Mouse (Mus musculus): ENCODE results near the gene Nus1. TPM values are rescaled to one million over a fixed set of nuclear protein-coding genes. Genes with fewer than 3 reads are reported as not detected.

The Nus1 gene
- total RNA-seq, 2 experiments from 2014 or later: 4.7 to 10.1 TPM

DNA sequence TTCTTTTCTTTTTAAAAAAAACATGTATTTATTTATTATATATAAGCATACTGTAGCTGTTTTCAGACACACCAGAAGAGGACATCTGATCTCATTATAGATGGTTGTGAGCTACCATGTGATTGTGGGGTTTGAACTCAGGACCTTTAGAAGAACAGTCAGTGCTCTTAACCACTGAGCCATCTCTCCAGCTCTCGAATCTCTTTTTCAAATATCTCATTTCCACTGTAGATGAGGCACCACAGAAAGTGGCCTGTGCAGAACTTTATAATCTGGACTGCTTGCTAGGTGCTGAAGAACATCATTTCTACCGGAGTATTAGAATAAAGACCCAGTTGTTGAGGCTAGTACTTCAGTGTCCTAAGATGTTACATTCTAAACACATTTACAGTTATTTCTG, 2.3 kb upstream of the Nus1 start:
- no peak for ATAC-seq (replicated peaks; ENCODE audit: low FRiP score, poor library complexity, severe bottlenecking)

DNA sequence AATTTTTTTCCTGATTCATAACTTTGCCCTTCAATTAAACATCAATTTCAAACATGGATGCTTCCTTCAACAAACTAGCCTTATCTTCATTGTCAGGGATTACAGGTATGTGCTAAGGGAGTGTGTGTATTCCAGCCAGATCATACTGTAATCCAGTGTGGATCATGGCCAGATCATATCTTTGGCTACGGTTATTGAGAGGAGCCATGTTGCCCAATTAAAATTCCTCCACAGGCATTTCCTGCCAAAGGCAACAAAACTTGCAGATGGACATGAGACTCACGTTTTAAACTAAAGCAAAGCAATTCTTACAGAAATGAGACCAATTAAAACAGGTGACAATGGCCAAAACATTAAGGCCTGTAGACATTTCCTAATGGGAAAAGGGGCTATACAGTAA, 889 bp upstream of the Nus1 start:
- no peak for ATAC-seq (replicated peaks; ENCODE audit: low FRiP score, poor library complexity, severe bottlenecking)

DNA sequence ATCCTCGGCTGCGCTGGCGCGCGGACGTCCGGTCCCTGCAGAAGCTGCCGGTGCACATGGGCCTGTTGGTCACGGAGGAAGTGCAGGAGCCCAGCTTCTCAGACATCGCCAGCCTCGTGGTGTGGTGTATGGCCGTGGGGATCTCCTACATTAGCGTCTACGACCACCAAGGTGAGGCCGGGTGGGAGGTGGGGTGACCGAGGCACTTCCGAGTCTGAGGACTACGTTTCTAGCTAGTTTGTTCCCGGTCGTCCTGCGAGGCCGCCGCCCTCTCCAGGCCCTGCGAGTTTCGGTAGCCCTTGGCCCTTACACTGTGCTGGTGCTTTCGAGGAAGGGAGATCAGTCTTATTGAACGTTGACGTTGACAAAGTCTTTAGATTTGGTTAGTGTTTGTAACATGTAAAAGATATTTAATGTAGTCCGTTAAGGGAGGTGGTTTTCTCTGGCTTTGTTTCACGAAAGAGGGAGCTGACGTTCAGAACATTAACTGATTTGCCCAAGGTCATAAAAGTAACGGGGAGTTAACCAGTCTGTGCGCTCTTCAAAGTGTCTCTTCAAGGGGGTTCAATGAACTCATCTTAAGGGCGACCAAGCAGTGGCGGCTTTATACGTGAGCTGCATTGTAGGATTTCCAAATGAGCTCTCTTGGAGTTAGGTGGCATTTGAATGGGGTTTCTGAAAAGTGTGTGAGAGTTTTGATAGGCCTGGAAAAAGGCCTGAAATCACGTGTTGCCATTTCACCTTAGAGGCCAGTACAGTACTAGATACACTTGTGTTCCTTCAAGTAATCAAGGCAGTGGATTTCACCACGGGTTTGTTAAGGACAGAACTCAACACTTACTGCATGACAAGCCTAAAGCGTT, 882 bp downstream of the Nus1 start:
- 0 out of 2 replicates have a peak, but pooled peaks have one; percentile 28 for ATAC-seq (replicated peaks; ENCODE audit: low FRiP score, poor library complexity, severe bottlenecking)

DNA sequence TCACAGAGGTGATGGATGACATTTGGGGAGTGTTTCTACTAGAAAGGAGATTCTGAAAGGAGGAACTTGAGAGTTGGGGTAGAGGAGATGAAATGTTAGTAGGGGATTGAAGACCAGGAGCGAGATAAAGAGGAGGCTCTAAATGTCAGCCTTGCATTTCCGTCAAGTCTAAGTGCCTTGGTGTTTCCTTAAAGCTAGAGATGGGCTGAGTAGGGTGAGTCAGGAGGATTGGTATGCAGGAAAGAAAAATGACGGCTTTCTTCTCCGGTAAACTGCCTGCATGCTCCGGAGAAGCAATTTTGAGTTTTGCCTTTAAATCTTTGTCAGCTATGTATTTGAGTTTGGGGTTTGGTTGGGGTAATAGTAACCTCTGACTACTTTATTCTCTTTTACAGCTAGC, 1.6 kb downstream of the Nus1 start:
- no peak for ATAC-seq (replicated peaks; ENCODE audit: low FRiP score, poor library complexity, severe bottlenecking)

DNA sequence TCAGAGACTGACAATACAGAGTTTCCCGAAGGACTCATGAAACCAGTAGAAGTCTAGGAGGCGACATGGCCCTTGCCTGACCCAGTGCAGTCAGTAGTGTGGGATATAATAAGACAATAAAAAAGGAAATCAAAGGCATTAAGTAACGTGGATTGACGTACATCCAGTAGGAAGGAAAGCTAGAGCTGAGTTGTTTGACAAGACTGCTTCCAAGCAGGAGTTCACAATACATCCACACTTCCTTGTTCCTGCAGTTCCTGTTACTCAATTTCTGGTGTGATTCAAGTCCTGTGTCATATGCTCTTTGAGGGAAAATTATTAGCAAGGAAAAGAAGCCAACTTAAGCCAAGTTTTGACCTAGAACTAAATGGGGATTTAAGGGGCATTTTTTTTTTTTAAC, 2.1 kb downstream of the Nus1 start:
- ATAC-seq (replicated peaks; ENCODE audit: low FRiP score, poor library complexity, severe bottlenecking): no peak

DNA sequence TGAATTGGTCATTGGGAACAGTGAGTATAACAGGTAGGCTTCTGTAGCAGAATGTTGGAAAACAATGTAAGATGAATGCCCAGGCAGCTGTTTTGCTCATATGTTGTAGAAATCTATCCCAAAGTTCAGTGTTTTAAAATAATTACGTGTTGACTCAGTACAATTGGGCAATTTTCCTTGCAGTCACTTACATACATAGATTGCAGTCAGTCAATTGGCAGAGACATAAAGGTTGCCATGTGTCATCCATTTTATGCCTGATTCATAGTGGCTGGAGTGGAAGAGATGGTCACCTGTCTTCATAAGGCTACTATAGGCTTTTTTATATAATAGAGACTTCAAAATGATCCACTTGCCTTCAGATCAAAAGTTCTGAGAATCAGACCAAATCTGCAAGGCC, 3.2 kb downstream of the Nus1 start:
- no peak for ATAC-seq (replicated peaks; ENCODE audit: low FRiP score, poor library complexity, severe bottlenecking)

DNA sequence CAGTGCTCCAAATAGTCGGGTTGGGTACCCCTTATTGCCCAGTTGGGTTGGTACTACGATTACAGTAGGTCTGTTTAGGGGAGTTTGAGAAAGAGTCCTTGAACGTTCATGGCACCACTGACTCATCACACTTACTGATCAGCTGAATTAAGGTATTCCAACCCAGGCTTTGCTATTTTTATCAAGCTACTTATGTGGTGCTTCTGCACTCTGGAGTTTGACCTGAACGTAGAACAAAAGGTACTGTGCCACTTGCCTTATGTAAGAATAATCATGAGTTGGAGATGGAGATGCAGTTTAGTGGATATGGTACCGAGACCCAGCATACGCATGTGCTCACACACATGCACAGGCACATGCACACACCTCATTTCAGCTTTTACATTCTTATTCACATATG, 4.4 kb downstream of the Nus1 start:
- no peak for ATAC-seq (replicated peaks; ENCODE audit: low FRiP score, poor library complexity, severe bottlenecking)

DNA sequence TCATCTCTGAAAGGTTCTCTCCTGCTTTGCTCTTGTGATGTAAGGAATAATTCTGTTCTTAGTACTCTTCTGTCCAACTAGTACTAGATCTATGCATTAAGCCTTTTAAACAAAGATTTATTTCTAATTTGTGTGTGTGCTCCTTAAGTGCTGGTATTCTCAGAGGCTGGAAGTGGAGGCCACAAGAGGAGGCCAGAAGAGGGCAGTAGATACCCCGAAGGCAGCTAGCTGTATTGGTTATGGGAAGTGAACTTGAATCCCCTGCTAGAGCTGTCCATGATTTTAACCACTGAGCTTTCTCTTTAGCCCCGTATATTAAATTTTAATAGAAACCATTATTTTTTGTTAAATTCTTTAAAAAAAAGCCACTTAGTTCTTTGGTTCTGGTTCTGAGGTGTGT, 5.8 kb downstream of the Nus1 start:
- ATAC-seq (replicated peaks; ENCODE audit: low FRiP score, poor library complexity, severe bottlenecking): no peak

DNA sequence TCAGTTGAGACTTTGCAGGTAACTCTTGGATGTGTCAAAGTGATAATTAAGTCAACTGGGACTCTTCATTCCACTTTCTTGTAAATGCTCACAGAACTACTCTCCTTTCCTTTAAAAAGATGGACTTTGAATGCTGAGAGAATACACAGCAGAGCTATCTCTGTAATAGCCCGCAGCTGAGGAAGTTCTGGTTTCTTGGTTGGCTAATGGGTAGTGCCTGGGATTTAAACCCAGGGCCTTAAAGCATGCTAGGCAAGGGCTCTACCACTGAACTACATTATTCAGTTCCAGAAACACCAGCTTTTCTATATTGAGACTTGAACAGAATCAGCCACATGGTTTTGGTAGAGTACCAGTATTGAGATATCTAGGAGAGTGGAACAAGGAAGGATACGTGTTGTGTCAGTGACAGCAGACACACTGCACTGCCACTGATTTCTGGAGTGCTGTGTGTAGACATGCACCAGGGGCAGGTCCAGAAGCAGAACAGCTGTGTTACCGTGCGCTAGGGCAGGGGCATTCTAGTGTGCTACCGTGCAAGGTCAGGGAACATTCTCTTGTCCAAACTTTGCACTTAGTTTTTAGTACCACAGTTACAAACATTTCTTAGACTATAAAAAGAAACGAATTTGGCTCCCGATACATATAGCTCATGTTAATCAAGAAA, 9.1 kb downstream of the Nus1 start:
- ATAC-seq (replicated peaks; ENCODE audit: low FRiP score, poor library complexity, severe bottlenecking): no peak

DNA sequence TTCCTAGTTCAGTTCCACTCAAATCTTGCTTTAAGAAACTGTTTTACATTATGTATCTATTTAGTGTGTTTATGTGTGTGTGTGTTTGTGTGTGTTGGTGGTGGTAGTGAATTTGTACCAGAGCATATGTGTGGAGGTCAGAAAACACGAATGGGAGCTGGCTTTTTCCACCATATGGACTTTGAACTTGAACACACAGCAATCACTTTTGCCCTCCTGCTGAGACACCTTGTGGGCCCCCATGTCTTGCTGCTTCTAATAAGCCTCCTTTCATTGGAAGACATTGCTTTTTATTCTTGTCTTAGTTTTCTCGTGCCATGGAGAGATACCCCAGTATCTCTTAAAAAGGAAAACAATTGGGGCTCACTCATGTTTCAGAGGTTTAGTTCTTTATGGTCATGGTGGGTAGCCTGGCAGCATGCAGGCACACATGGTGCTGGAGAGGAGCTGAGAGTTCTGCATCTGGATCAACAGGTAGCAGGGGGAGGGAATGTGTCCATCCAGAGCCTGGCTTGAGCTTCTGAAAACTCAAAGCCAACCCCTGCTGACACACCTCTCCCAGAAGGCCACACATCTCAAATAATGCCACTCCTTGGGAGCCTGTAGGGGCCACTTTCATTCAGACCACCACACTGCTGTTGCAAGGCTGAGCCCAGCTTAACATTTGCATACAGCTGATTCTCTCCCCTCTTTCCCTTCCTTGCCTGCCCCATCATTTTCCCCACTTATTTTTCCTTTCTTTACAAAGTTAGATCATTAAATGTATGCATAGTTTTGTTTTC, 10.5 kb downstream of the Nus1 start:
- ATAC-seq (replicated peaks; ENCODE audit: low FRiP score, poor library complexity, severe bottlenecking): no peak

DNA sequence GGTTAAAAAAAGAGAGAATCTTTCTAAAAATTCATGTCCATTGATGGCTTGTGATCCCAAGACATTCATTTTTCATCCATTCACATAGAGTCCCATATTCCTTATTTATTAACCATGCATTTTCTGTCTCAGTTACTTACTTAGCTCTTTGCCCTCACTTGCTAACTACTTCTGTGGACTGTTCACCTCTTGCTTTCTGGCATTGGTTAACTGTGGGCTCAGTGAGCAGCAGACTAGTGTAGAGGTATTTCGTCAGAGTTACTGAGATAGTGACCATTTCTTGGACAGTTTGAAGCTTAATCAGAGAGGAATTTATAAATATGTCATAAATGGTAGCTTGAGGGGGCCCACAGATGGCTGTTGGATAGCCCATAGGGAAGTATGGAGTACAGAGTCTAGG, 13.6 kb downstream of the Nus1 start:
- ATAC-seq (replicated peaks; ENCODE audit: low FRiP score, poor library complexity, severe bottlenecking): no peak

DNA sequence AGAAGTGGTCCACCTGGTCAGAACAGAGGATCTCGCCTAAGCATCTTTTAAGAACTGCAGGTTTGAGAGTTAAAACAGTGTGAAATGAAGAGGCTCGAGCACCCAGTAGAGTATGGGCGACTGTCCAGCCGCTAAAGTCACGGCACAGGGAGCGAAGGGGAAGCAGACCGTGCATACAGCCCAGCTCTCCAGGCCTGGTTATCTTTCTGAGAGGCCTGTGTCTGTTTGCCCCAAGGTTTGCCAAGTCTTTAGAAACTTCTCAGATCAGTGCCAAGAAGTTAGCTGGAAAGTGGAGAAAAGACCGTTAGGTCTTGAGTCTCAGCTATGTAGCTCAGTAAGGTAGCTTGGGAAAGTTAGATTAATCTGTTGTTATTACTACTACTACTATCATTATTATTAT, 17.5 kb downstream of the Nus1 start:
- no peak for ATAC-seq (replicated peaks; ENCODE audit: low FRiP score, poor library complexity, severe bottlenecking)

DNA sequence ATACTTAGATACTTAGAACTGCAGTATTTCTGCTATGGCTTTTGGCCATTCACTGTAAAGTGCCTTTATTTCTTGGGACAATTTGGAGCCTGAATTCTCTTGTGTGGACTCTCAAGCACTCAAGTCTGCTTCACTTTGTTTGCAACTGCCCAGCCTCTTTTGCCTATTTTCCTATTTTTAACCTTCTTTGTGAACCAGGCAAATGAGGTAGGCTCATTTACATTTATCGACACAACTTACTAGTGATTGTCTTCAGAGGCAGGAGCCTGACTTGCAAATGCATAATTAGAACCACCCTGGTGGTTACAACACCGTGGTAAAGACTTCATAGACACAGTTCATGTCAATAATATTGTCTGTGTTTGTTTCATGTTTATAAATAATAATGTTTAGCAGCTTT, 43.3 kb downstream of the Nus1 start:
- ATAC-seq (replicated peaks; ENCODE audit: low FRiP score, poor library complexity, severe bottlenecking): no peak

DNA sequence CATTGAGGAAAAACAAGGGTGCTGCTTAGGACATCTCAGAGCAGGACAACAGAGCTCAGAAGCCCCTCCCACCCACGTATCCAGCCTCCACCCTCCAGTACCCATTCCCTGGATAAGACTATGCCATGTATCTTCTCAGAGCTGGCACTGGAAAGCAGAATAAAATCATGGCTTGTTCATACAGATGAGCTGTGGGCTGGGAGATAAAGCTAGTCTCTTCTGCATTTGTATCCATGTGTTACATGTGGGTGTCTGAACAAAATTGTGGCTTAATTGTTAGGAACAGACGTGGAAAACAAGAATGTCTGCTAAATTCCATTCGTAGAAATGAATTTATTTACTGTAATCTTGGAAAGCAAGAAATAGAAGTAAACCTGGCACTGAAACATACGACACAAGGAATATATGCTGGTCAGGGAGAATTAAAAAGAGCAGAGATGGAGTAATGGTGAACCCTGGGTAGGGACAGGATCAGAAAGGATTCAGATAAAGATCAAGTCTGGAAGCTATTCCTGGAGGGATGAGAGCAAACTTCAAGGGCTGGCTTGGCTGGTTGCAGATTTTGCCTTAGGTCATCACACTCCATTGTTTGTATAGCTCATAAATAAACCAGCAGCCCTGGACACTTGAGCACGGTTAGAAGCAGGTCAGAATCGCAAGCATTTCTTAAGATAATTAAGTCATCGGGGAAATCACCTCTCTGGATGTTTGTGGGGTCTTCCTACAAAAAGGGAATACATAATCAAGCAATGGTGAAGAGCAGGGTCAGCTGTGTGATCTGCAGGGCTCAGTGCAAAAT, 46.8 kb downstream of the Nus1 start:
- no peak for ATAC-seq (replicated peaks; ENCODE audit: low FRiP score, poor library complexity, severe bottlenecking)

DNA sequence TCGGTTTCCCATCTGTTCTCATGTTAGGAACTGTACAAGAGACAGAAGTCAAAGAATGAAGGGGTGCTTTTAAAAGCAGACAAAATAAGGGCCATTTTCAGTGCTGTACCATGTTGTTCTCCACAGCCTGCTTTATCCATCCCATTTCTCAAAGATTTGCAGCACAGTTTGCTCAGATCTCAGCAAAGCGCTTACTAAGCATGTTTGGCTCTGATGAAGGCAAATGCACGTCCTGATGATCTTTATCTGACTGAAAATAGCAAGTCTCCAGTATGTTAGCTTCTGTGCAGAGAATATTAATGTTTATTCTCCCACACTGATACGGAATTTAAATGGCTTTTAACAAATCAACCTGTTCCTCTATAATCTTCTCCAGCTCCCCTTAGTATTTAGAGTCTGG, 54.2 kb downstream of the Nus1 start:
- ATAC-seq (replicated peaks; ENCODE audit: low FRiP score, poor library complexity, severe bottlenecking): no peak

Other genes with a start within 250 kb of the Nus1 start
- not detected in 2 replicates for gene Ros1, start 222.3 kb upstream of the Nus1 start, total RNA-seq (2015; ENCODE audit: low replicate concordance)
- not detected in 2 replicates for gene Ros1, start 222.3 kb upstream of the Nus1 start, total RNA-seq (2017; ENCODE audit: low replicate concordance)
- gene Dcbld1, start 183.9 kb upstream of the Nus1 start, total RNA-seq (2015; ENCODE audit: low replicate concordance): not detected in 2 replicates
- gene Dcbld1, start 183.9 kb upstream of the Nus1 start, total RNA-seq (2017; ENCODE audit: low replicate concordance): not detected in 2 replicates
- gene Gm26741, start 58.8 kb upstream of the Nus1 start, total RNA-seq (2015; ENCODE audit: low replicate concordance): not detected in 2 replicates
- not detected in 2 replicates for gene Gm26741, start 58.8 kb upstream of the Nus1 start, total RNA-seq (2017; ENCODE audit: low replicate concordance)
- gene Gopc, start 35.4 kb upstream of the Nus1 start, total RNA-seq (2015; ENCODE audit: low replicate concordance): 6.3 and 7.2 TPM in 2 replicates
- 1.1 and 6.4 TPM in 2 replicates for gene Gopc, start 35.4 kb upstream of the Nus1 start, total RNA-seq (2017; ENCODE audit: low replicate concordance)
- not detected in 2 replicates for gene Nepn, start 28.6 kb upstream of the Nus1 start, total RNA-seq (2015; ENCODE audit: low replicate concordance)
- not detected in 2 replicates for gene Nepn, start 28.6 kb upstream of the Nus1 start, total RNA-seq (2017; ENCODE audit: low replicate concordance)

Measured in erythroid progenitor cell, adult 5-6 weeks (primary cell).